Mouse (Mus musculus) heart, postnatal 0 days (tissue): Measurements from ENCODE around the gene Ovgp1. TPM values are rescaled to one million over a fixed set of nuclear protein-coding genes. Genes with fewer than 3 reads are reported as not detected.

Experiments used
- ATAC-seq: fragments of 200-750 bp; cut with Nextera tagmentation; 2 replicates; pipeline ENCODE4 v1.8.0; 2017; ENCODE audit warnings: low read depth, moderate number of reproducible peaks, moderate library complexity; ENCODE audit not compliant: insufficient read depth
- DNase-seq: peaks from one replicate; pipeline ENCODE4 v3.0.0-alpha.2; 2016; ENCODE audit warnings: low spot score
- H3K27ac ChIP-seq: fragments of 300-500 bp; sonication (generic); 2 replicates; pipeline ENCODE4 v1.5.1; 2014; ENCODE audit warnings: low read depth, mild to moderate bottlenecking
- H3K27me3 ChIP-seq: fragments of 300-500 bp; sonication (generic); 2 replicates; pipeline ENCODE4 v1.6.1; 2014; ENCODE audit warnings: low read length, mixed read lengths; ENCODE audit not compliant: control insufficient read depth, insufficient read depth
- H3K36me3 ChIP-seq: fragments of 300-500 bp; sonication (generic); replicated peaks from 2 replicates; pipeline ENCODE4 v1.6.1; 2014; ENCODE audit warnings: low read length, mixed read lengths; ENCODE audit not compliant: control insufficient read depth, insufficient read depth
- H3K4me1 ChIP-seq: fragments of 300-500 bp; sonication (generic); 2 replicates; pipeline ENCODE4 v1.6.1; 2014; ENCODE audit warnings: antibody characterized with exemption; ENCODE audit not compliant: control insufficient read depth, insufficient read depth
- H3K4me2 ChIP-seq: fragments of 300-500 bp; sonication (generic); 2 replicates; pipeline ENCODE4 v1.6.1; 2014; ENCODE audit warnings: low read depth, mild to moderate bottlenecking, low read length, moderate library complexity
- H3K4me3 ChIP-seq: fragments of 300-500 bp; sonication (generic); 2 replicates; pipeline ENCODE4 v1.5.1; 2014; ENCODE audit warnings: low read depth, low read length
- H3K9ac ChIP-seq: fragments of 300-500 bp; sonication (generic); replicated peaks from 2 replicates; pipeline ENCODE4 v1.6.1; 2014; ENCODE audit warnings: low read depth, low read length, mixed read lengths
- H3K9me3 ChIP-seq: fragments of 300-500 bp; sonication (generic); replicated peaks from 2 replicates; pipeline ENCODE4 v1.6.1; 2016; ENCODE audit warnings: low read length; ENCODE audit not compliant: control insufficient read depth
- CTCF ChIP-seq: IDR thresholded peaks from 2 replicates; pipeline ENCODE4 v1.5.1; 2016; ENCODE audit warnings: antibody characterized with exemption, control low read depth, low read depth
- EP300 ChIP-seq: IDR thresholded peaks from 2 replicates; pipeline ENCODE4 v1.6.1; 2016; ENCODE audit warnings: antibody characterized with exemption, low read depth
- WGBS: fragments of 180-500 bp; shearing (Covaris S2); extraction: QIAGEN DNeasy Blood & Tissue Kit; methylation state at CpG from one replicate; pipeline ENCODE4 v1.1.7; 2014; 5-methylcytosine and 5-hydroxymethylcytosine counted together
- polyA plus RNA-seq: library from polyadenylated mRNA; unstranded; fragments of >200 nt; fragmentation: Nextera tagmentation; extraction: Ambion mirVana; gene quantifications from 2 replicates; pipeline ENCODE4 v1.2.1, GENCODE M21; 2015
- total RNA-seq: library from RNA; depleted of rRNA; stranded (reverse); fragments of >200 nt; gene quantifications from 2 replicates; pipeline ENCODE4 v1.2.3, GENCODE M21; 2014; ENCODE audit warnings: low replicate concordance; rRNA removed

The Ovgp1 gene
- total and polyA plus RNA-seq, 2 experiments from 2014 or later = 0.53 to 0.57 TPM

DNA sequence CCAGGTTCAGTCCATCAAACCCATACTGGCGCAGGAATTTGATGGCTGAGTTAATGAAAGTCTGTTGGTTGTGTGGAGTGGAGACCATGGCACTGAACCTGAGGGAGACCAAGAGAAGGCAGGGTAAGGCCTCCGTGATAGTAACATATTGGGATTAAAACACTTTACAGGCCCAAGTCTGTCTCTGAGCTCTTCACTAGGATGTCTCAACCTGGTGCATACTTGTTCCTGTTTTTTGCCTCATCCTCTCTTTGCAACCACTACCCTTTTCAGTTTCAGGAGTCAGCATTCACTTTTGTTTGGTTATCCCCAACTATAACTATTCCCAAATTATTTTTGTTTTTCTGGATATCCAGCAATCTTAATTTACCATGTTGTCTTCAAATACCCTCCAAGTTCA, 50.6 kb downstream of the Ovgp1 start:
- 83% methylated on average over 2 of the region's 2 CpGs for WGBS
- TF ChIP-seq EP300 = no peak
- no peak for TF ChIP-seq CTCF
- no peaks in the 10 kb centered on the region for H3K9me3 ChIP-seq
- H3K27me3 ChIP-seq = no peaks in the 10 kb centered on the region
- no peaks in the 10 kb centered on the region for H3K36me3 ChIP-seq
- H3K4me2 ChIP-seq = no peak overlapping the region
- no peak for DNase-seq
- H3K9ac ChIP-seq = no peak overlapping the region
- H3K27ac ChIP-seq = no peak overlapping the region
- no peak overlapping the region for H3K4me3 ChIP-seq
- ATAC-seq = no peak
- no peaks in the 10 kb centered on the region for H3K4me1 ChIP-seq

DNA sequence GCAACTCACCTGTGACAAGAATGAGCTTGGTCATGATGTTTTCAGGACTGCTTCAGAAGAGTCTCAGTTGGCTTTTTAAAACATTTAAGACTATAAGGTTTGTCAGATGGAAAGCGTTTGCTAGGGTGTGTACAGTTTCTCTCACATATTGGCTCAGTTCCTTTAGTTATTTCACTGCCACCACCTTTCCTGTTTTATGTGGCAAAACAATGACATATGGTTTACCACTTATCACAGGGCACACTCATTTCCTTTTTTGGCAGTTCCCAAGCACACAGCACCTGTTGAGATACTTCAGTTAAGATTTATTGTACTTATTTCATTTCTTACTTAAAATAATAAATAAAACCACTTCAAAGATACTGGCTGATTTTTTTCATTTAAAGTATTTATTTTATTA, 59.3 kb downstream of the Ovgp1 start, which contains the start of gene Chil5:
Chil5 (minus strand) TSS at position 34 of the 400 bp plus-strand sequence.
- Histone ChIP-seq H3K4me2 (no peak within 1 kb of the TSS), H3K27me3 (no peaks in the 10 kb centered on the region), H3K9ac (no peak within 1 kb of the TSS), H3K9me3 (no peaks in the 10 kb centered on the region), H3K36me3 (no peaks in the 10 kb centered on the region), H3K4me1 (no peaks in the 10 kb centered on the region), H3K27ac (no peak within 1 kb of the TSS), H3K4me3 (no peak within 1 kb of the TSS)
- no peak for ATAC-seq
- no peak for DNase-seq
- no peak for TF ChIP-seq CTCF
- no peak for TF ChIP-seq EP300
- WGBS = 72% methylated on average over 1 of the region's 1 CpGs

Other genes with a start within 250 kb of the Ovgp1 start
- 17.8 and 33.3 TPM in 2 replicates for gene Rap1a, start 172.4 kb upstream of the Ovgp1 start, total RNA-seq
- 91.0 and 92.3 TPM in 2 replicates for gene Rap1a, start 172.4 kb upstream of the Ovgp1 start, polyA plus RNA-seq
- gene Adora3, start 102.9 kb upstream of the Ovgp1 start, total RNA-seq = not detected in 2 replicates
- gene Adora3, start 102.9 kb upstream of the Ovgp1 start, polyA plus RNA-seq = 0.14 and 0.21 TPM in 2 replicates
- gene Tmigd3, start 102.8 kb upstream of the Ovgp1 start, total RNA-seq = not detected in 2 replicates
- 0.33 and 0.44 TPM in 2 replicates for gene Tmigd3, start 102.8 kb upstream of the Ovgp1 start, polyA plus RNA-seq
- gene I830077J02Rik, start 41.0 kb upstream of the Ovgp1 start, total RNA-seq = 0.04 TPM in 1 of 2 replicates, not detected in the other
- 0.82 and 0.88 TPM in 2 replicates for gene I830077J02Rik, start 41.0 kb upstream of the Ovgp1 start, polyA plus RNA-seq
- 54.8 and 63.0 TPM in 2 replicates for gene Wdr77, start 14.3 kb upstream of the Ovgp1 start, total RNA-seq
- gene Wdr77, start 14.3 kb upstream of the Ovgp1 start, polyA plus RNA-seq = 57.5 and 63.1 TPM in 2 replicates
- 751 and 784 TPM in 2 replicates for gene Atp5f1, start 13.6 kb upstream of the Ovgp1 start, total RNA-seq
- 1,577 and 1,647 TPM in 2 replicates for gene Atp5f1, start 13.6 kb upstream of the Ovgp1 start, polyA plus RNA-seq
- not detected in 2 replicates for gene Pifo, start 40.9 kb downstream of the Ovgp1 start, total RNA-seq
- 0.40 TPM in 1 of 2 replicates, not detected in the other for gene Pifo, start 40.9 kb downstream of the Ovgp1 start, polyA plus RNA-seq
- not detected in 2 replicates for gene Chil5, start 59.1 kb downstream of the Ovgp1 start, total RNA-seq
- gene Chil5, start 59.1 kb downstream of the Ovgp1 start, polyA plus RNA-seq = 0.15 TPM in 1 of 2 replicates, not detected in the other
- gene Chia1, start 139.5 kb downstream of the Ovgp1 start, total RNA-seq = not detected in 2 replicates
- gene Chia1, start 139.5 kb downstream of the Ovgp1 start, polyA plus RNA-seq = 0.11 TPM in 1 of 2 replicates, not detected in the other
- 0.31 and 1.9 TPM in 2 replicates for gene Chil3, start 193.9 kb downstream of the Ovgp1 start, total RNA-seq
- gene Chil3, start 193.9 kb downstream of the Ovgp1 start, polyA plus RNA-seq = 0.51 TPM in 2 replicates
- 0.19 TPM in 1 of 2 replicates, not detected in the other for gene Chil4, start 245.8 kb downstream of the Ovgp1 start, total RNA-seq
- gene Chil4, start 245.8 kb downstream of the Ovgp1 start, polyA plus RNA-seq = not detected in 2 replicates